Mouse (Mus musculus) E14TG2a.4 (cell line): ENCODE data around the gene Cux1.
"Not testable (repeated sequence)": the region's sequence is repeated elsewhere in the genome, so short reads cannot be mapped to it uniquely, and the experiment has no call there.

Experiments used
- H3K27me3 ChIP-seq: 2 replicates; pipeline ENCODE4 v1.6.1; 2014; ENCODE audit warnings: low read length, control low read depth; ENCODE audit not compliant: insufficient read depth
- H3K36me3 ChIP-seq: 2 replicates; pipeline ENCODE4 v1.6.1; 2014; ENCODE audit warnings: low read length, control low read depth; ENCODE audit not compliant: insufficient read depth
- H3K4me1 ChIP-seq: replicated peaks from 2 replicates; pipeline ENCODE4 v1.6.1; 2014; ENCODE audit warnings: low read depth, low read length, control low read depth
- H3K4me3 ChIP-seq: replicated peaks from 2 replicates; pipeline ENCODE4 v1.5.1; 2014; ENCODE audit warnings: mild to moderate bottlenecking, low read length
- H3K9me3 ChIP-seq: 2 replicates; pipeline ENCODE4 v1.6.1; 2014; ENCODE audit warnings: low read length, control low read depth
- CTCF ChIP-seq: conservative IDR thresholded peaks from 2 replicates; pipeline ENCODE4 v1.5.1; 2014; ENCODE audit warnings: low read length
- NANOG ChIP-seq: IDR thresholded peaks from 2 replicates; pipeline ENCODE4 v1.6.1; 2014; ENCODE audit warnings: borderline replicate concordance, low read length, mixed read lengths
- POU5F1 ChIP-seq: IDR thresholded peaks from 2 replicates; pipeline ENCODE4 v1.6.1; 2014; ENCODE audit warnings: low read length, borderline replicate concordance

The Cux1 gene

GRCm38 (mm10) chr5:136213716-136214115 lies 353.6 kb downstream of the Cux1 start:
- Histone ChIP-seq H3K4me3 (no peak overlapping the region), H3K9me3 (peaks cover 40% of the 10 kb centered on the region), H3K27me3 (peaks cover 4% of the 10 kb centered on the region; the same call in 1 of the 2 replicates), H3K36me3 (no peaks in the 10 kb centered on the region), H3K4me1 (peaks cover 9% of the 10 kb centered on the region)
- TF ChIP-seq NANOG (no peak), POU5F1 (no peak), CTCF (no peak)

GRCm38 (mm10) chr5:136212716-136213115 lies 354.6 kb downstream of the Cux1 start:
- H3K4me1 ChIP-seq: no peaks in the 10 kb centered on the region; the same call in 1 of the 2 replicates
- TF ChIP-seq POU5F1: no peak
- no peak for TF ChIP-seq NANOG
- TF ChIP-seq CTCF: no peak
- no peaks in the 10 kb centered on the region for H3K36me3 ChIP-seq
- peaks cover 45% of the 10 kb centered on the region for H3K9me3 ChIP-seq
- peaks cover 2% of the 10 kb centered on the region; the same call in 1 of the 2 replicates for H3K27me3 ChIP-seq
- H3K4me3 ChIP-seq: no peak overlapping the region

GRCm38 (mm10) chr5:136211341-136212102 lies 355.8 kb downstream of the Cux1 start:
- H3K4me3 ChIP-seq, H3K27me3 ChIP-seq, H3K36me3 ChIP-seq, H3K4me1 ChIP-seq: not testable (repeated sequence)
- H3K9me3 ChIP-seq: peaks cover 47% of the 10 kb centered on the region

GRCm38 (mm10) chr5:136210549-136210948 lies 356.7 kb downstream of the Cux1 start:
- Histone ChIP-seq H3K4me3 (no peak overlapping the region), H3K4me1 (no peaks in the 10 kb centered on the region), H3K36me3 (no peaks in the 10 kb centered on the region), H3K27me3 (peaks cover 2% of the 10 kb centered on the region; the same call in 1 of the 2 replicates), H3K9me3 (peaks cover 49% of the 10 kb centered on the region)
- TF ChIP-seq CTCF: no peak

- TF ChIP-seq POU5F1 (no peak), CTCF (peak; percentile 73)
- Histone ChIP-seq H3K4me1 (peaks cover 18% of the 10 kb centered on the region), H3K9me3 (peaks cover 25% of the 10 kb centered on the region), H3K27me3 (no peaks in the 10 kb centered on the region), H3K36me3 (peaks cover 12% of the 10 kb centered on the region), H3K4me3 (no peak overlapping the region)
Observed at GRCm38 (mm10) chr5:136201832-136202231, 365.5 kb downstream of the Cux1 start.

GRCm38 (mm10) chr5:136199526-136199925 lies 367.8 kb downstream of the Cux1 start:
- H3K36me3 ChIP-seq: peaks cover 35% of the 10 kb centered on the region
- H3K27me3 ChIP-seq: no peaks in the 10 kb centered on the region
- peaks cover 19% of the 10 kb centered on the region for H3K4me1 ChIP-seq
- H3K4me3 ChIP-seq: peak overlapping the region; percentile 99
- TF ChIP-seq CTCF (no peak), NANOG (no peak), POU5F1 (no peak)
- peaks cover 18% of the 10 kb centered on the region for H3K9me3 ChIP-seq

GRCm38 (mm10) chr5:136198474-136199391 lies 368.6 kb downstream of the Cux1 start, which contains the start of gene Prkrip1:
Gene Prkrip1, minus strand, starts transcription at chr5:136198963.
- Histone ChIP-seq H3K9me3 (peaks cover 14% of the 10 kb centered on the region), H3K27me3 (no peaks in the 10 kb centered on the region), H3K4me1 (peaks cover 19% of the 10 kb centered on the region), H3K4me3 (peak within 1 kb of the TSS; percentile 99), H3K36me3 (peaks cover 43% of the 10 kb centered on the region)
- TF ChIP-seq NANOG (no peak), POU5F1 (peak; percentile 58; the same call in 1 of the 2 replicates)
